Mouse (Mus musculus) midbrain, embryonic 11.5 days (tissue): ENCODE data around the gene Scd2. TPM values are rescaled to one million over a fixed set of nuclear protein-coding genes. Genes with fewer than 3 reads are reported as not detected.
"Not testable (repeated sequence)": the region's sequence is repeated elsewhere in the genome, so short reads cannot be mapped to it uniquely, and the experiment has no call there.

Source experiments
- ATAC-seq: fragments of 200-750 bp; cut with Nextera tagmentation; 2 replicates; pipeline ENCODE4 v1.8.0; 2017; ENCODE audit warnings: moderate TSS enrichment, moderate library complexity; ENCODE audit not compliant: low FRiP score
- DNase-seq: peaks from one replicate; pipeline ENCODE4 v3.0.0; 2015; ENCODE audit warnings: low spot score; ENCODE audit errors: missing footprints
- H3K27ac ChIP-seq: fragments of 300-500 bp; sonication (generic); 2 replicates; pipeline ENCODE4 v1.5.1; 2014; ENCODE audit warnings: low read depth, low read length
- H3K27me3 ChIP-seq: fragments of 300-500 bp; sonication (generic); 2 replicates; pipeline ENCODE4 v1.6.1; 2014; ENCODE audit warnings: mild to moderate bottlenecking, low read length, moderate library complexity, mixed read lengths; ENCODE audit not compliant: control insufficient read depth, insufficient read depth
- H3K36me3 ChIP-seq: fragments of 300-500 bp; sonication (generic); 2 replicates; pipeline ENCODE4 v1.6.1; 2014; ENCODE audit warnings: mild to moderate bottlenecking, low read length, moderate library complexity, mixed read lengths; ENCODE audit not compliant: control insufficient read depth, insufficient read depth
- H3K4me1 ChIP-seq: fragments of 300-500 bp; sonication (generic); 2 replicates; pipeline ENCODE4 v1.6.1; 2014; ENCODE audit warnings: low read length; ENCODE audit not compliant: control insufficient read depth, insufficient read depth
- H3K4me2 ChIP-seq: fragments of 300-500 bp; sonication (generic); 2 replicates; pipeline ENCODE4 v1.6.1; 2014; ENCODE audit warnings: mild to moderate bottlenecking, moderate library complexity
- H3K4me3 ChIP-seq: fragments of 300-500 bp; sonication (generic); 2 replicates; pipeline ENCODE4 v1.5.1; 2014; ENCODE audit warnings: low read depth, low read length
- H3K9ac ChIP-seq: fragments of 300-500 bp; sonication (generic); 2 replicates; pipeline ENCODE4 v1.6.1; 2014; ENCODE audit warnings: low read length
- H3K9me3 ChIP-seq: fragments of 300-500 bp; sonication (generic); 2 replicates; pipeline ENCODE4 v1.6.1; 2016; ENCODE audit warnings: low read length; ENCODE audit not compliant: control insufficient read depth
- WGBS: fragments of 180-500 bp; shearing (Covaris S2); extraction: QIAGEN DNeasy Blood & Tissue Kit; methylation state at CpG from one replicate; pipeline ENCODE4 v1.1.7; 2014; 5-methylcytosine and 5-hydroxymethylcytosine counted together
- polyA plus RNA-seq: library from polyadenylated mRNA; unstranded; fragments of >200 nt; fragmentation: Nextera tagmentation; extraction: Ambion mirVana; gene quantifications from 2 replicates; pipeline ENCODE4 v1.2.1, GENCODE M21; 2014

Gene Scd2
- polyA plus RNA-seq, 1 experiment from 2014 or later: 353 TPM

- Histone ChIP-seq H3K27ac (no peak overlapping the region), H3K9ac (no peak overlapping the region), H3K4me3 (no peak overlapping the region), H3K27me3 (no peaks in the 10 kb centered on the region), H3K4me2 (no peak overlapping the region), H3K4me1 (no peaks in the 10 kb centered on the region), H3K9me3 (no peaks in the 10 kb centered on the region; the same call in 1 of the 2 replicates), H3K36me3 (no peaks in the 10 kb centered on the region)
- ATAC-seq (no peak), DNase-seq (no peak)
- 82% methylated on average over 4 of the region's 4 CpGs for WGBS
Observed at GRCm38 (mm10) chr19:44321201-44321600, 27.7 kb downstream of the Scd2 start.

DNA sequence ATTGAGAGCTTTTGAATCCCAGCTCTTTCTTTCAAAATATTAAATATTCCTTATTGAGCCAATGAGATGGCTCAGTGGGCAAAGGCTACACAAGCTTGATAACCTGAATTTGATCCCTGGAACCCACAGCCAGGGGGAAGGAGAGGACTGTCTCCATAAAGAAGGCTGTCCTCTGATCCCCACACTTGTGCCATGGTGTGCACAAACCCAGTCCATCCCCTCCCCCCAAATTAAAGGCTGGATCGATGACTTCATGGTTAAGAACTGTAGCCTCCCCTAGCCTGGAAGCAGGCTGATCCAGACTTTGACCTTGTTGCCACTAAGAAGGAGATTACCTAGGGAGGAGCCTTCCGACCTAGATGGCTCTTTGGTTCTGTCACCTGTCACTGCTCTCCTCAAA is 28.2 kb downstream of the Scd2 start:
- peak; percentile 61 for DNase-seq

DNA sequence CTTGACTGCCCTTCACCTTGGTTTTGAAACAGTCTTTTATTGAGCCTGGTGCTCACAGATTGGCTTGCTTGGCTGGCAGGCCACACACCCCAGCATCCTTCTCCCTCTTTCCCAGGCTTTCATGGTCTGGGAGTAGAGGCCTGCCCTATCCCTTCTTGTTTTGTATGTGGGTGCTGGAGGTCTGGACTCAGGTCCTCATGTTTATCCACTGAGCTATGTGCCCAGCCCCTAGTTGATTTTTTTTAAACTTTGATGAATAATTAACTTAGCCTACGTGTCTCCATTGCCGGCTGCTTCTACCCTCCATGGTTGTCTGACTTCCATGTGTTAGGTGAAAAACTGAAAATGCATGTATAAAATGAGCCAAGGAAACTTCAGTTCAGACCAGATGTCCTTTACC is 36.1 kb downstream of the Scd2 start:
- no peak overlapping the region for H3K4me3 ChIP-seq
- no peak overlapping the region for H3K27ac ChIP-seq
- H3K9me3 ChIP-seq: no peaks in the 10 kb centered on the region
- ATAC-seq (no peak), DNase-seq (no peak)
- H3K9ac ChIP-seq: no peak overlapping the region
- no peaks in the 10 kb centered on the region for H3K36me3 ChIP-seq
- WGBS: 92% methylated on average over 2 of the region's 2 CpGs
- H3K27me3 ChIP-seq: no peaks in the 10 kb centered on the region
- H3K4me2 ChIP-seq: no peak overlapping the region
- no peaks in the 10 kb centered on the region for H3K4me1 ChIP-seq

More for the DNA sequence above, 28.2 kb downstream of the Scd2 start:
- no peaks in the 10 kb centered on the region; the same call in 1 of the 2 replicates for H3K9me3 ChIP-seq
- H3K4me2 ChIP-seq: no peak overlapping the region
- H3K27me3 ChIP-seq: no peaks in the 10 kb centered on the region
- WGBS: 82% methylated on average over 2 of the region's 2 CpGs
- H3K9ac ChIP-seq: no peak overlapping the region
- H3K4me3 ChIP-seq: no peak overlapping the region
- H3K27ac ChIP-seq: no peak overlapping the region
- H3K4me1 ChIP-seq: no peaks in the 10 kb centered on the region
- no peak for ATAC-seq
- H3K36me3 ChIP-seq: no peaks in the 10 kb centered on the region

- ATAC-seq, H3K4me2 ChIP-seq, H3K4me1 ChIP-seq, H3K4me3 ChIP-seq, H3K9ac ChIP-seq, DNase-seq, H3K9me3 ChIP-seq, H3K27me3 ChIP-seq, H3K27ac ChIP-seq, H3K36me3 ChIP-seq: not testable (repeated sequence)
- 91% methylated on average over 1 of the region's 1 CpGs for WGBS
Observed at GRCm38 (mm10) chr19:44331128-44331527, 37.7 kb downstream of the Scd2 start.

DNA sequence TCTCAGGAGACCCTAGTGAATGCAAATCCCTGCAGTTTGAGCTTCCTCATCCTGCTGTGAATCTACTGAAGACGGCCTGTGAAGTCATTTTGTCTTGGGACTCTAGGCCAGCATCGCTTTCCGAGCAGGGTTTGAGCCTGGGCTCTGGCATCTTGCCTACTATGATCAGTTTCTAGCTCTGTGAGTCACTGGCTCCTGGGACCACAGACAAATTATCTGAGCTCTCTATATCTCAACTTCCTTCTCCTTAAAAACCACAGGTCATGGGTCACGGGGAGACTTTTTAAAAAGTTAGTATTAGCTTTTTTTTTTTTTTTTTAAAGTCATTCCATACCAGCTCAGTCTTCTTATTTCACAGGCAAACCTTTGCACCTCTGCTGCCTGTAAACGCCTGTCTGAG is 38.4 kb downstream of the Scd2 start:
- Histone ChIP-seq H3K9ac (no peak overlapping the region), H3K27me3 (no peaks in the 10 kb centered on the region), H3K4me3 (no peak overlapping the region), H3K4me2 (no peak overlapping the region), H3K36me3 (no peaks in the 10 kb centered on the region), H3K4me1 (no peaks in the 10 kb centered on the region), H3K9me3 (no peaks in the 10 kb centered on the region), H3K27ac (no peak overlapping the region)
- 84% methylated on average over 5 of the region's 5 CpGs for WGBS
- no peak for DNase-seq
- ATAC-seq: no peak

GRCm38 (mm10) chr19:44332326-44332725 is 38.9 kb downstream of the Scd2 start:
- WGBS: 83% methylated on average over 8 of the region's 8 CpGs
- no peak overlapping the region for H3K27ac ChIP-seq
- no peak overlapping the region for H3K9ac ChIP-seq
- H3K4me3 ChIP-seq: no peak overlapping the region
- no peak for DNase-seq
- no peaks in the 10 kb centered on the region for H3K27me3 ChIP-seq
- H3K36me3 ChIP-seq: no peaks in the 10 kb centered on the region
- no peak overlapping the region for H3K4me2 ChIP-seq
- H3K4me1 ChIP-seq: no peaks in the 10 kb centered on the region
- ATAC-seq: no peak
- no peaks in the 10 kb centered on the region for H3K9me3 ChIP-seq

DNA sequence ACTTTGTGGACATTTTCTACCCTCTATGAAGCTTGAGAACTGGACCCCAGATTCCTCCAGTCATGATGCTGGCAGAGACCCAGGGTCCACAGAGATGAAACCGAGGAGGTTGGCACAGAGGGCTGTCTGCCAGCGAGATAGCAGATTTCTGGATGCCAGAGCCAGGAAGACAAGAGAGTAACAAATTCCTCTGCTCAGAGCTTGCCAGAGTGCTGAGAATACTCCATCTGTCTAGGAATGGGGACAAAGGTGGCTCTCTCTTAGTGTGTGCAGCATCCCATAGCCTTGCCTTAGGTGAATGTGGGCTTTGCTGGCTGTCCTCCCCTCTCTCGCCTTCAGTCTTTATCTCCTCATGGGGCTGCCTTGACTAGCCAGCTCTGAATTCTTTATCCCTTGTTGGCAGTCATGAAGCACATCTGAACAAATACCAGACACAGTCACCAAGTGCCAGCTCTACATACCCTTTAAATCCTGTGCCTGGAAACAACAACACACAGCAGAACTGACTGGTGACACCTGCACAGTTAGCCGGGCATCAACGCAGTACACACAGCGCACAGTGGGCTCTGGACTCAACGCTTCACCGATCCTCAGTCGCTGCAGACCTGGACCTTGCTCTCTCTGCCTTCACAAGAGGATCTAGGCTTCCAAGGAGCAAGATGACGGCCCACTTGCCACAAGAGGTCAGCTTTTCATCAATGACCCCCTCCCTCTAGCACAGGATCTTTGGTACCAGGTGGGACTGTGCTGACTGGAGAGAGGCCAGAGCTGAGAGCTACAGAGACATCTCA is 39.6 kb downstream of the Scd2 start, which contains the start of gene Scd4:
TSS of gene Scd4 (plus strand) at position 260 of the 791 bp plus-strand sequence.
- Histone ChIP-seq H3K9me3 (no peaks in the 10 kb centered on the region), H3K4me1 (no peaks in the 10 kb centered on the region), H3K27me3 (no peaks in the 10 kb centered on the region), H3K9ac (no peak within 1 kb of the TSS), H3K4me3 (no peak within 1 kb of the TSS), H3K4me2 (no peak within 1 kb of the TSS), H3K27ac (no peak within 1 kb of the TSS), H3K36me3 (no peaks in the 10 kb centered on the region)
- no peak for ATAC-seq
- no peak for DNase-seq
- WGBS: 91% methylated on average over 10 of the region's 10 CpGs

- DNase-seq (no peak), ATAC-seq (no peak)
- no peaks in the 10 kb centered on the region for H3K9me3 ChIP-seq
- H3K9ac ChIP-seq: no peak overlapping the region
- H3K4me1 ChIP-seq: no peaks in the 10 kb centered on the region
- H3K36me3 ChIP-seq: no peaks in the 10 kb centered on the region
- no peak overlapping the region for H3K4me3 ChIP-seq
- 86% methylated on average over 9 of the region's 9 CpGs for WGBS
- no peak overlapping the region for H3K4me2 ChIP-seq
- no peak overlapping the region for H3K27ac ChIP-seq
- no peaks in the 10 kb centered on the region for H3K27me3 ChIP-seq
Observed at GRCm38 (mm10) chr19:44333991-44334390, 40.5 kb downstream of the Scd2 start.

DNA sequence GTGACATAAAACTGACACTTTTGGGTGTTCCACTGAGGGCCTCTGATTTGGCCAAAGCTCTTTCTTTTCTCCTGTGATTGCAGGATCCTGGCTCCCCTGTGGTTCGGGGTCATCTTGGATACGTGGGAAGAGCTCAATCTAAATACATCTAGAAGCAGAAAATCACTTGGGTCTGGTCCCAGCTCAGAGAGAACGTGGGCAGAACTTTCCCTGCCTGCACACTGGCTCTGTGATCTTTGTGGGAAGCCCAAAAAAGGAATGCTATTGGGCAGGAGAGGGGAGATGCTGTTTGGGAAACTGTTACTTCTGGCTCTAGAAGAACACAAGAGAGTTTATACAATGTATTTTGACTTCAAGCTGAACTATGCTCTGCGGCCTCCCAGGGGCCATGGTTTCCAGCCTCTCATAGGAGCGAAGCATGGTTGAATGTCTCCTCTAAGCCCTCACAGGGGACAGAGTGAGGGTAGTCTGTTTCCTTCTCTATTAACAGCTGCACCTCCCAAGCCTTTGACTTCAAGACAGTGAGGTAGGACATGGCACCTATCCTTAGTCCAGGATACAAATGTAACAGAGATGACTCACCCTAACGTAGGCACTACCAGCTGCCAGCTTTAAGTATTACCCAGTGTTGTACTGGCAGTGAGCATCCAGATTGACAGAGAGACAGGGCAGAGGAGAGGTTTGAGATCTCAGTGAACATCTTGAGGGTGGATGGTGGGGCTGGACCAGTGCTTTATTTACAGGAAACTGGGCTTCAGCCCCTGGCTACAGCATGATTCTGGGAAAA is 42.6 kb downstream of the Scd2 start:
- no peaks in the 10 kb centered on the region for H3K9me3 ChIP-seq
- H3K4me2 ChIP-seq: no peak overlapping the region
- H3K9ac ChIP-seq: no peak overlapping the region
- H3K36me3 ChIP-seq: no peaks in the 10 kb centered on the region
- DNase-seq (no peak), ATAC-seq (no peak)
- H3K4me3 ChIP-seq: no peak overlapping the region
- WGBS: 76% methylated on average over 6 of the region's 6 CpGs
- H3K27me3 ChIP-seq: no peaks in the 10 kb centered on the region
- no peaks in the 10 kb centered on the region for H3K4me1 ChIP-seq
- no peak overlapping the region for H3K27ac ChIP-seq
